Mouse (Mus musculus) midbrain, embryonic 11.5 days (tissue): ENCODE data around the gene Rbp3. TPM values are rescaled to one million over a fixed set of nuclear protein-coding genes. Genes with fewer than 3 reads are reported as not detected.
A peak's percentile ranks its signal among the peaks of the same experiment; 100 is the strongest.

Source experiments
- ATAC-seq: fragments of 200-750 bp; cut with Nextera tagmentation; 2 replicates; pipeline ENCODE4 v1.8.0; 2017; ENCODE audit warnings: moderate TSS enrichment, moderate library complexity; ENCODE audit not compliant: low FRiP score
- DNase-seq: peaks from one replicate; pipeline ENCODE4 v3.0.0; 2015; ENCODE audit warnings: low spot score; ENCODE audit errors: missing footprints
- H3K27ac ChIP-seq: fragments of 300-500 bp; sonication (generic); 2 replicates; pipeline ENCODE4 v1.5.1; 2014; ENCODE audit warnings: low read depth, low read length
- H3K27me3 ChIP-seq: fragments of 300-500 bp; sonication (generic); 2 replicates; pipeline ENCODE4 v1.6.1; 2014; ENCODE audit warnings: mild to moderate bottlenecking, low read length, moderate library complexity, mixed read lengths; ENCODE audit not compliant: control insufficient read depth, insufficient read depth
- H3K36me3 ChIP-seq: fragments of 300-500 bp; sonication (generic); 2 replicates; pipeline ENCODE4 v1.6.1; 2014; ENCODE audit warnings: mild to moderate bottlenecking, low read length, moderate library complexity, mixed read lengths; ENCODE audit not compliant: control insufficient read depth, insufficient read depth
- H3K4me1 ChIP-seq: fragments of 300-500 bp; sonication (generic); 2 replicates; pipeline ENCODE4 v1.6.1; 2014; ENCODE audit warnings: low read length; ENCODE audit not compliant: control insufficient read depth, insufficient read depth
- H3K4me2 ChIP-seq: fragments of 300-500 bp; sonication (generic); 2 replicates; pipeline ENCODE4 v1.6.1; 2014; ENCODE audit warnings: mild to moderate bottlenecking, moderate library complexity
- H3K4me3 ChIP-seq: fragments of 300-500 bp; sonication (generic); 2 replicates; pipeline ENCODE4 v1.5.1; 2014; ENCODE audit warnings: low read depth, low read length
- H3K9ac ChIP-seq: fragments of 300-500 bp; sonication (generic); 2 replicates; pipeline ENCODE4 v1.6.1; 2014; ENCODE audit warnings: low read length
- H3K9me3 ChIP-seq: fragments of 300-500 bp; sonication (generic); 2 replicates; pipeline ENCODE4 v1.6.1; 2016; ENCODE audit warnings: low read length; ENCODE audit not compliant: control insufficient read depth
- WGBS: fragments of 180-500 bp; shearing (Covaris S2); extraction: QIAGEN DNeasy Blood & Tissue Kit; methylation state at CpG from one replicate; pipeline ENCODE4 v1.1.7; 2014; 5-methylcytosine and 5-hydroxymethylcytosine counted together
- polyA plus RNA-seq: library from polyadenylated mRNA; unstranded; fragments of >200 nt; fragmentation: Nextera tagmentation; extraction: Ambion mirVana; gene quantifications from 2 replicates; pipeline ENCODE4 v1.2.1, GENCODE M21; 2014

Gene Rbp3
- polyA plus RNA-seq, 1 experiment from 2014 or later, result not detected

DNA sequence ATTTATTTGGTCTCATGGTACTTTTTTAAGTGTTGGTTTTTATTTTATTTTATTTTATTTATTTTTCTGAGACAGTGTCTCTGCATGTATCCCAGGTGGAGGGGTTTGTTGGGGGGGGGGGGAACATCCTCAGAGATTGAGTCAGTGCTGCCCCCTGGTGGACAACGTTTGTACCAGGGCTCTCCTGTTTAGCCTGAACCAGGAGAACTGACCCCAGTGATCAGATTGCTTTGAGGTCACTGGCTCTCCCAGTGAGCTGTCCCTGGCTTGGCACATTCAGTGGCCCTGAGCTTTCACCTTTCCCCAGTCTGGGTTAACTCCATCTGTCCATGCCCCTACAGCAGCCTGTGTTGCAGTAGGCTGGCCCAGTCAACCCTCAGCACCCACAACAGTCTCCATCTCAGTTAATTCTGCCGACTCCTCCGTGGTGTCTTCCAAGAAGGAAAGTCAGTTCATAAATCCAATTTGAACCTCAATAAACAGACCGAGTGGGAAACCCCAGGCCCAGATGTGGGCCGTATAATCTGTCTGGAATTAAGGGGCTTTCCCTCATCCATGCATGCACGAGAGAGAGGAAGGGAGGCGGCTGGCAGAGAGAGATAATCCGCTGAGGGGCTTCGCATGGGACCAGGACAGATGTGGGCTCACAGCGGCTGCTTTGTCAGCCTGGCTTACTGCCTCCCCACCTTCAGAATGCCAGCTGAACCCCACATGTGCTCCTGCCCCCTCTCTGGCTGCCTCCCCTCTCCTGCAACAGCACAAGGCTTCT, 20.7 kb upstream of the Rbp3 start:
- DNase-seq, result peak; percentile 94
- Histone ChIP-seq H3K4me3 (no peak overlapping the region), H3K36me3 (no peaks in the 10 kb centered on the region), H3K4me2 (no peak overlapping the region), H3K27ac (no peak overlapping the region), H3K9ac (no peak overlapping the region), H3K9me3 (no peaks in the 10 kb centered on the region), H3K27me3 (no peaks in the 10 kb centered on the region), H3K4me1 (no peaks in the 10 kb centered on the region)
- peak; percentile 59; the same call in 1 of the 2 replicates for ATAC-seq
- WGBS, result 63% methylated on average over 10 of the region's 10 CpGs

DNA sequence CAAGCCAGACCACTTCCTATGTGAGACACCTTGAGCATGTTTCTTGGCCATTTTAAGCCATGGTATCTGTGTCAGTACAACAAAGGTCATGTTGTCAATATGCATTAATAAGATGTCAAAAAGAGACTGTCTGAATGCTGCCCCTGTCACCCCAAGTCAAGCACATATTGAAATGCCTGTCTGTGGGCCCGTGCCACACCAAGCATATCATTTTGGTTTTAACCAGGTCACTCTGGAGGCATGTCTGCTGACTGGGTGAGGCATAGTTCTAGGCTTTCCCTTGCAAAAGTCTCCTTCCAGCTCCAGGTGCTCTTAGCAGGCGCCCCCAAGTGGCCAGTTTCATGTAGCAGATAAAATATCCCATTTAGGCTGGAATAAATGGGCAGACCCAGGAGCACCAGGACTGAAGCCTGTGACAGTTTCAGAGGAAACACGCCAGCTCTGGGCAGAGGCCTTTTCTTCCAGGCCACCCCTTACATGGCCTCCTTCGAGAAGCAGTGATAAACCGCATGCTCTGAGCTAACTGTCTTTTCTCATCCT, 20.0 kb upstream of the Rbp3 start:
- H3K9ac ChIP-seq, result no peak overlapping the region
- H3K4me1 ChIP-seq, result no peaks in the 10 kb centered on the region
- ATAC-seq (no peak), DNase-seq (peak; percentile 95)
- 40% methylated on average over 5 of the region's 5 CpGs for WGBS
- H3K36me3 ChIP-seq, result no peaks in the 10 kb centered on the region
- H3K27me3 ChIP-seq, result no peaks in the 10 kb centered on the region
- H3K4me2 ChIP-seq, result no peak overlapping the region
- no peak overlapping the region for H3K27ac ChIP-seq
- no peaks in the 10 kb centered on the region for H3K9me3 ChIP-seq
- no peak overlapping the region for H3K4me3 ChIP-seq

DNA sequence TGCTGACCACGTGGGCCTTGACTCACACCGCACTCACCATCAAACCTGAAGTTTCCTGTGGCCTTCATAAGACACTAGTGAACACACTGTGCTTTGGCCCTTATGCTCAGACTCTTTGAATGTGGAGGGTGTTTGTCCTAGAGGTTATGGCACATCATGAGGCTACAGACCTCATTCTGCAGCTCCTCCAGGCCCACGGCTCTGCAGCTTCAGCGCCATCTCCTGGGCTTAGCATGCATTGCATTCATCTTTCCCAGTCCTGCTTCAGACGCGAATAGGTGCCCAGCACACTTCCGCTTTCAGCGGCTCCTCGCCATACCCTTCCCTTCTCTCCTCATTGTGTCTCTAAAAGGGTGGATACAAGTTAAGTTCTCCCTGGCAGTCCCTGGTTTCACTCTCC, 14.7 kb upstream of the Rbp3 start:
- H3K27me3 ChIP-seq, result no peaks in the 10 kb centered on the region
- H3K9me3 ChIP-seq, result no peaks in the 10 kb centered on the region
- 31% methylated on average over 9 of the region's 9 CpGs for WGBS
- H3K4me2 ChIP-seq, result peak overlapping the region; percentile 26; the same call in 1 of the 2 replicates
- H3K9ac ChIP-seq, result 0 out of 2 replicates have a peak overlapping the region, but pooled peaks have one; percentile 31
- peak; percentile 98 for DNase-seq
- no peak overlapping the region for H3K27ac ChIP-seq
- H3K36me3 ChIP-seq, result no peaks in the 10 kb centered on the region
- H3K4me1 ChIP-seq, result no peaks in the 10 kb centered on the region
- H3K4me3 ChIP-seq, result no peak overlapping the region
- ATAC-seq, result peak; percentile 50; the same call in 1 of the 2 replicates

GRCm38 (mm10) chr14:33940739-33941138, 13.1 kb upstream of the Rbp3 start, which contains the start of gene Gdf2:
Gene Gdf2 (plus strand): TSS chr14:33941039.
- no peak within 1 kb of the TSS for H3K27ac ChIP-seq
- H3K27me3 ChIP-seq, result no peaks in the 10 kb centered on the region
- H3K4me3 ChIP-seq, result no peak within 1 kb of the TSS
- 85% methylated on average over 8 of the region's 8 CpGs for WGBS
- H3K4me1 ChIP-seq, result no peaks in the 10 kb centered on the region
- H3K36me3 ChIP-seq, result no peaks in the 10 kb centered on the region
- no peak for DNase-seq
- no peaks in the 10 kb centered on the region for H3K9me3 ChIP-seq
- no peak within 1 kb of the TSS for H3K9ac ChIP-seq
- H3K4me2 ChIP-seq, result no peak within 1 kb of the TSS
- no peak for ATAC-seq

GRCm38 (mm10) chr14:33942222-33942621, 11.6 kb upstream of the Rbp3 start:
- H3K9ac ChIP-seq, result no peak overlapping the region
- no peak overlapping the region for H3K4me2 ChIP-seq
- ATAC-seq, result no peak
- H3K4me1 ChIP-seq, result no peaks in the 10 kb centered on the region
- no peak for DNase-seq
- WGBS, result 83% methylated on average over 5 of the region's 5 CpGs
- no peaks in the 10 kb centered on the region for H3K36me3 ChIP-seq
- no peaks in the 10 kb centered on the region for H3K9me3 ChIP-seq
- no peaks in the 10 kb centered on the region for H3K27me3 ChIP-seq
- H3K27ac ChIP-seq, result no peak overlapping the region
- no peak overlapping the region for H3K4me3 ChIP-seq

DNA sequence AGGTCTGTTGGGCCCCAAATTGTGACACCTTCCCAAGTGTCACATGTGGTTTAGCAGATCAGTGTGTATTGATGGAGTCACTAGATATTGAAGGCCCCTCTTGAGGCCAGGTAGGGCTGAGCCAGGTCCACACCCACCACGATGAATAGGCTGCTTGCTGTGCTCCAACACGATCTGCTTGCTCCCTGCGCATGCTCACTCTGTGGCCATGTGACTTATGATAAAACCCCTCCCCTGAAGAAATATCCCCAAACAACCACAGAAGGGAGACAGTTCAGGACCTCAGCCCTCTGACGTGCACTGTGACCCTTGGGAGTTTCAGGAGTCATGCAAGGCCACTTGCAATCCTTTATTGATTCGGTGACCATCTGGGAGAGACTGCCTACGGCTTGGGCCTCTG, 7.7 kb upstream of the Rbp3 start:
- ATAC-seq (no peak), DNase-seq (no peak)
- Histone ChIP-seq H3K4me2 (no peak overlapping the region), H3K27me3 (no peaks in the 10 kb centered on the region), H3K9me3 (no peaks in the 10 kb centered on the region), H3K36me3 (no peaks in the 10 kb centered on the region), H3K27ac (no peak overlapping the region), H3K4me3 (no peak overlapping the region), H3K4me1 (no peaks in the 10 kb centered on the region), H3K9ac (no peak overlapping the region)
- 83% methylated on average over 6 of the region's 6 CpGs for WGBS

GRCm38 (mm10) chr14:33952233-33952981, 1.4 kb upstream of the Rbp3 start:
- H3K27me3 ChIP-seq, result no peaks in the 10 kb centered on the region
- no peak for DNase-seq
- no peak overlapping the region for H3K9ac ChIP-seq
- no peaks in the 10 kb centered on the region for H3K4me1 ChIP-seq
- H3K4me3 ChIP-seq, result no peak overlapping the region
- no peak for ATAC-seq
- H3K36me3 ChIP-seq, result no peaks in the 10 kb centered on the region
- H3K27ac ChIP-seq, result no peak overlapping the region
- H3K4me2 ChIP-seq, result no peak overlapping the region
- H3K9me3 ChIP-seq, result no peaks in the 10 kb centered on the region
- 64% methylated on average over 6 of the region's 6 CpGs for WGBS

DNA sequence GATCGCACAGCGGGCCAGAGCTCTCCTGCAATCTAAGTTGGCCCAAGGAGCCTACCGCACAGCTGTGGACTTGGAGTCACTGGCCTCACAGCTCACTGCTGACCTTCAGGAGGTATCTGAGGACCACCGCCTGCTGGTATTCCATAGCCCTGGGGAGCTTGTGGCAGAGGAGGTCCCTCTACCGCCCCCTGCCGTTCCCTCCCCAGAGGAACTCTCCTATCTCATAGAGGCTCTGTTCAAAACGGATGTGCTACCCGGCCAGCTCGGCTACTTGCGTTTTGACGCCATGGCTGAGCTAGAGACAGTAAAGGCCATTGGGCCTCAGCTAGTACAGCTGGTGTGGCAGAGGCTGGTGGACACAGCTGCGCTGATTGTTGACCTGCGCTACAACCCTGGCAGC, 2.3 kb downstream of the Rbp3 start:
- Histone ChIP-seq H3K4me3 (no peak overlapping the region), H3K36me3 (no peaks in the 10 kb centered on the region), H3K27ac (no peak overlapping the region), H3K4me2 (no peak overlapping the region), H3K9me3 (no peaks in the 10 kb centered on the region), H3K4me1 (no peaks in the 10 kb centered on the region), H3K27me3 (no peaks in the 10 kb centered on the region), H3K9ac (no peak overlapping the region)
- WGBS, result 73% methylated on average over 13 of the region's 13 CpGs
- DNase-seq (no peak), ATAC-seq (no peak)

DNA sequence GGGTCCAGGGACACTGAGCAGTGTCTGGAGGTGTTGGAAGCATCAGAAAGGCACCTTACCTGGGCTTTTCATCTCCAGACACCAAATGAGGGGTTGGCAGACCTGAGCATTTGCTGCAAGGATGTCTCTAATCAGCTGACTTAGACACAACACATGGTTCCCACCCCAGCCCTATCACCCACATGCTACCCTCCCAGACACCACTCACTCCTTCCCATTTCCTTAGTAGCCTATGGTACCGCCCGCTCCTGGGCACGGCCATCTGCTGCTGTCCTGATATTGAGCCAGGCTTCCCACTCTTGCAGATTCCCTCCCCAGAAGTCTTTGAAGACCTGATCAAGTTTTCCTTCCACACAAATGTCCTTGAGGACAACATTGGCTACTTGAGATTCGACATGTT, 4.4 kb downstream of the Rbp3 start:
- Histone ChIP-seq H3K36me3 (no peaks in the 10 kb centered on the region), H3K9ac (no peak overlapping the region), H3K27me3 (no peaks in the 10 kb centered on the region), H3K4me3 (no peak overlapping the region), H3K9me3 (no peaks in the 10 kb centered on the region), H3K27ac (no peak overlapping the region), H3K4me1 (no peaks in the 10 kb centered on the region), H3K4me2 (no peak overlapping the region)
- ATAC-seq (no peak), DNase-seq (no peak)
- 94% methylated on average over 4 of the region's 4 CpGs for WGBS
